Mouse (Mus musculus) gastrocnemius, postnatal 14 days (tissue): ENCODE results near the gene Tssc4. TPM values are rescaled to one million over a fixed set of nuclear protein-coding genes. Genes with fewer than 3 reads are reported as not detected.

Experiments used
- DNase-seq: peaks from one replicate; pipeline ENCODE4 v3.0.0; 2021; ENCODE audit warnings: mixed read lengths
- intact Hi-C: fragments of 180-260 bp; cut with DNase I; formaldehyde crosslinking; loops from one replicate; pipeline ENCODE4 v1.15.1; 2025; ENCODE audit warnings: low total_unique reads
- long read RNA-seq, 2 experiments: library from polyadenylated mRNA; stranded (forward); transcript quantifications; one replicate each; pipeline ENCODE4 v2.0.0; 2021
- total RNA-seq, 2 experiments: library from RNA; stranded (reverse); gene quantifications; 2 replicates each; pipeline ENCODE4 v1.2.3; 2021

Tssc4 gene
- total RNA-seq: 10 to 100 TPM in 1 of 2 experiments, 1 to 10 TPM in 1; 9.8 to 12.2 TPM
- long read RNA-seq, experiment 1, transcript Tssc4-206 (3 exons, 1,364 nt): major isoform, 5 of 15 reads
- long read RNA-seq, experiment 1, transcript Tssc4-201 (3 exons, 1,519 nt): major isoform, 5 of 15 reads
- long read RNA-seq, experiment 1, partial matches to known transcripts: 0 of 15 reads
- long read RNA-seq, experiment 1, other reads (novel, unspliced or antisense): 0 of 15 reads
- long read RNA-seq, experiment 2, transcript Tssc4-207 (1 exons, 1,735 nt): major isoform, 6 of 15 reads
- long read RNA-seq, experiment 2, partial matches to known transcripts: 0 of 15 reads
- long read RNA-seq, experiment 2, other reads (novel, unspliced or antisense): 0 of 15 reads

DNA sequence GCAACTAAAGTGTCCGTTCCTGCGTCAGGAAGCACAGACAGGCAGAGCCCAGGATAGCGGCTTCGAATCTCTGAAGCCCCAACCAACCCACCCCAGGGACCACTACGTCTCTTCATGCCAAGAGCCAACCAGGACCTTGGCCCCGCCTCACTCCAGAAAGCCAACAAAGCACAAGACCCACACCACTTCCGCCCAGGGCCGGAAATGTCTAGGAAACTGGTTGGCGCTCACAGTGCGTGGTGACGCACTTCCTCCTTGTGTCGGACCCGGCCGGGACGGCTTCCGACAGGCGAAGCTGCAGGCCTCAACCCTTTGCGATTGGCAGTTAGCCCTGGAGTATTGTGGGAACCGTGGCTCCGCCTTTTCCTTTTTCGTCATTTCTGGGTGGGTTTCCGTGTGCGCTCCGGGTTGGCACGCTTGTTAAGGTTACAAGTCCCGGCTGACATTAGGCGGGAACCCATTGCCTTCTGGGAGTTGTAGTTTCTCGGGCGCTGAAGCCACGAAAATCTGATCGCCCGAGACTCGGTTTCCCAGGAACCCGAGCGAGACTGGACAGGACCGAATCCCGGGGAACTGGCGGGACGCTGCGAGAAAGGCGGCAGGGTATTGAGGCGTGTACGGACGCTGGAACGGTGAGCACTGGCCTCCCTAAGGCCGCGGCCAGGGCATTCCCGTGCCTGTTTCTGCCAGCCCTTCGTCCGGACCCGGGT, at the start of gene Tssc4:
Tssc4 (plus strand) TSS at position 368 of the 710 bp plus-strand sequence.
- intact Hi-C loops: no loop called here

DNA sequence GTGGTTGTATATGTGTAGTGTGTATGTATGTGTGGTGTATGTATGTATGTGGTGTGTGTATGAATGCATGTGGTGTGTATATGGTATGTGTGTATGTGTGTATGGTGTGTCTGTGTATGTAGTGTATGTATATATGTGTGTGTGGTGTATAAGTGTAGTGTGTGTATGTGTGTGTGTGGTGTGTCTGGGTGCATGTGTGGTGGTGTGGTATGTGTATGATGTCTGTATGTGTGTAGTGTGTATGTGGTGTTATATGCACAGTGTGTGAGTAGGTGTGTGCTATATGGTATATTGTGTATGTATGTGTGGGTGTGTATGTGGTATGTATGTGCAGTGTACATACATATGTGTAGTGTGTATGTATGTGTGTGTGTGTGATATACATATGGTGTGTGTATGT, 49.0 kb upstream of the Tssc4 start:
- no peak for DNase-seq
- intact Hi-C loops: no loop called here

More for the DNA sequence above, at the start of gene Tssc4:
- DNase-seq: peak; percentile 98

- DNase-seq: no peak
- intact Hi-C loops: no loop called here
Observed at GRCm38 (mm10) chr7:143020764-143021163, 48.3 kb upstream of the Tssc4 start.

DNA sequence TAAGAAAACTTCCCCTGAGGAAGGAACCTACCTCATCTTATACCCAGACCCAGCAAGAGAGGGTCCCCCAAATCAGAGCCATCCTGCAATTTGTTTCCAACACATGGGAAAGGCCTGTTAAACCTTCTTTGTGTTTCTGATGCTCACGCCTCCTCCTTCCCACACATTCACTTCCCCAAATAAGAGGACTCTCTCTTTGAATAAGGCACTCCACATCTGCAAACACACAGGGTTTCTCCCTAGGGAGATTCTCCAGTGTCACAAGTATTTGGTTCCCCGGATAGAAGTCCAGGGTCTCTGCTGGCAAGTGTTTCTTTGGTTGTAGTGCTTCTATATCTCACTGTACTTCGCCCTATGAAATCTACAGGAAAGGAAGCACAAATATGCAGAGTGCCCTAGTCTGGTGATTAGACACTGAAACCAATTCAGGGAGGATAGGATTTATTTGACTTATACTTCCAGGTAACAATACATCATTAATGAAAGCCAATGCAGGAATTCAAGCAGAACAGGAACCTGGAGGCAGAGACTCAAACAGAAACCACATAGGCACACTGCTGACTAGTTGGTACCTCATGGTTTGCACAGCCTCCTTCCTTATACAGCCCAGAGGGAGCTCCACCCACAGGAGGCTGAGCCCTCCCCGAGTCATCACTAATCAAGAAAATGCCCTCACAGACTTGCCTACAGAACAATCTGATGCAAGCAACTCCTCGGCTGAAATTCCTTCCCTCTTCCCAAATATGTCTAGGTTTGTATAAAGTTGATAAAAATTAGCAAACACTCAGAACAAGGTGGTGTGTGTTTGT, 47.5 kb upstream of the Tssc4 start:
- no peak for DNase-seq
- intact Hi-C loops: no loop called here

DNA sequence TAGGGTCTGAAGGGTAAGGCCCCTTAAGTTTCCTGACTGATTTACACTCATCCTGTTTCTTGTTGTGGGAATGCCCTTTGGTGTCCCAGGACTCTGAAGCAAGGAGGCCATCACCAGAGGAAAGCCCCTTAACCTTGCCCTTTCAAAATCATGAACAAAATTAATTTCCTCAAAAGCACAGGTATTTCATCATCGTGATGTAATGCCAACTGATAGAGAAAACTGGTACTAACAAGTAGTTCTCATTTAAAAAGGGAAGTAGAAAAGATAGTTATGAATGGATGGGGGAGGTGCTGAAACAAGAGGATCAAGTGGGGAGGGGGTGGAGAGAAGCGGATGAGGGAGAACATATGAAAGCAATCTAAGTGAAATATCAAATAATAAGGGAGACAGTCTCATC, 45.5 kb upstream of the Tssc4 start:
- intact Hi-C loops: no loop called here
- no peak for DNase-seq

DNA sequence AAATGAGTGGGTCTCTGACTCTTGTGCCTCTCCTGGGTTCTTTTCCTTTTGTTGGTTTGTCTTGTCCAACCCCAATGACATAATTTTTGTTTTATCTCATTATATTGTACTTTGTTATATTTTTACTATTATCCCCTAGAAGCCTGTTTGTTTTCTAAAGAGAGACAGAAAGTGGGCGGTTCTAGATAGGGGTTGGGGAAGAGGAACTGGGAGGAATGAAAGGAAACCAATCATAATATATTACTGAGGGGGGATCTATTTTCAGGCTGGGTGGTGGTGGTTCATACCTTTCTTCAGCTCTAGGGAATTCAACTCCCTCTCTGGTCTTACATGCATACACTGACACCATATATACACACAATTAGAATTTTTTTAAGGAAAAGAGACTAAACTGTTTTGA, 44.8 kb upstream of the Tssc4 start:
- intact Hi-C loops: no loop called here
- DNase-seq: no peak

- DNase-seq: no peak
- intact Hi-C loops: no loop called here
Observed at GRCm38 (mm10) chr7:143025496-143025895, 43.6 kb upstream of the Tssc4 start.

GRCm38 (mm10) chr7:143027196-143027595, 41.9 kb upstream of the Tssc4 start:
- no peak for DNase-seq
- intact Hi-C loops: no loop called here

DNA sequence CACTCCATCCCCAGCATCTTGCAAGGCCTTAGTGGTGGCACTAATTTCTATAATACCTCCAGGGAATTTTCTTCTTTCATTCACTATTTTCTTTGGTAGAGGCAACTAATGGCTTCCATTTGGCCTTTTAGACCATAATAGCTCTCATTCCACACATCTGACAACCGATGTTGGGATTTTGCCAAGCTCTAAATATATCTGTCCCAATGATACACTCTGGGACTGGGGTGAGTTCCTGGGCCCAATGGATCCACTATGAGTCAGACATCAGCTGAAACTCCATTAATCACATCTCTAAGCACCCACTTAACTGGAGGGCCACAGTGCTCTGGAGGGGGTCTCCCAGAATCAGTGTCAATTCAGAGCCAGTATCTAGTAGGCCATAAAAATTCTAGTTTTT, 37.2 kb upstream of the Tssc4 start:
- DNase-seq: no peak

DNA sequence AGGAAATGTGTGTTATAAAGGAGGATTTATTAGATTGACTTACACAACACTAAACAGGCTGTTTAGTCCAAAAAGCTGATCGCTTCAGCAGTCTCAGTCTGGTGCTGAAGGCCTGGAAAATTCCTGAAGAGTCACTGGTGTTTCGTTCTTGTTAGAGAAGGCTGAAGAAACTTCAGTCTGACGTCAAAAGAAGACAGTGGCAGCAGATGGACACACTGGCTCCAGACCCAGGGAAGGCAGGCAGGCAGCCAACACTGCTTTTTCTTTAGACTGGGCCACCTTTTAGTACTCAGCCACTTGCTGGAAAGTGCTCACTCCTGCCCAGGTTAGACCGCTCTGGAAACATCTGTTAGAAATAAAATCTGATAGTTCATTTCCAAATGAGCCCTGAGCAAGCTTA, 35.5 kb upstream of the Tssc4 start:
- intact Hi-C loops: no loop called here
- no peak for DNase-seq

More for the DNA sequence above, 37.2 kb upstream of the Tssc4 start:
- intact Hi-C loops: no loop called here

DNA sequence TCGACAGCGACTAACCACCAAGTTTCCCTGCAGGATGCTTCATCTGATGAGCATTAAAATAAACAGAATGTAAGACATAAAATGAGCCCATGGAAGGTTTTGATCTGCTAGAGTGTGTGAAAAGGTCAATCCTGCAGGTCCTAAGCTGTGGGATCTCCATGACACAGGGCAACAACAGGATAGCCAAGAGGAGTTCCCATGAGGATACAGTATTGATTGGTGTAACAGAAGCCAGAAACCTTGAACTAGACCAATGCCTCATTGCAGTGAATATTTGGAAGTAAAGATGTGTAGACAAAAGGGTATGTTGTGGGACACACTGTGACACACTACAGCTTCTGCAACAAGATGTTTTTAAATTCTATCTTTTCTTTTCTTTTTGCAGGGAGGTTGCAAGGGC, 34.9 kb upstream of the Tssc4 start:
- DNase-seq: no peak
- intact Hi-C loops: no loop called here

DNA sequence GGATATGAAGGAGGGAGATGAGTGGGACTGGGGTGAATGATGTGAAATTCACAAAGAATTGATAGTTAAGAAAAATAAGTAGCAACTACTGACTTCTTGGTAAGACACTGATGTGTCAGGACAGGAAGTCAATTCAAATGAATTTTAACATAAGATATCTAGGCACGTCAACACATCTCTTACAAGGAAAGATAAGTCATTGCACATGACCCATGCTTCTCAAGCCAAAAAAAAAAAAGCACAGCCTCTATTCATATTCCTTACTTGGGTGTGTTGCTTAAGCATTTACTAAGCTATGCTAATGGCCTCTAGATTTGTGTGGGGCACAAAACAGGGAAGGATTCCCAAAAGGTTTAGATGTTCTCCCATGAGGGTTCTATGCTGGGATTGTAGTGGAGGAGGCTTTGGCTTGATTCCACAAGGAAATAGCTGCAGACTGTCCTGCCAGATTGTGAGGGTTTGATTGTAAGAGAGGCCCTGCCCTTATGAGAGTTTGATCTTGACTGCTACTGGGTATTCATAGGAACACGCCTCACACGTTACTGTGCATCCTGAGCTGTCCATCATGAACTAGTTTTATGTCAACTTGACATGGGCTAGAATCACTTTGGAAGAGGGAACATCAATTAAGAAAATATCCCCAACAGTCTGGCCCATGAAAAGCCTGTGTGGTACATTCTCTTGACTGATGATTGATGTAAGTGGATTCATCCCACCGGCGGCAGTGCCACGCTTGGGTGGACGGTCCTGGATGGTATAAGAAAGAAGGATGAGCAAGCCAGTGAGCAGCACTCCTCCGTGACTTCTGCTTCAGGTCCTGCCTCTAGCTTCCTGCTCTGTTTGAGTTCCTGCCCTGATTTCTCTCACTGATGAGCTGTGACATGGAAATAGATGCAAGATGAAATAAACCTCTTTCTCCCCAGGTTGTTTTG, 34.3 kb upstream of the Tssc4 start:
- intact Hi-C loops: no loop called here

DNA sequence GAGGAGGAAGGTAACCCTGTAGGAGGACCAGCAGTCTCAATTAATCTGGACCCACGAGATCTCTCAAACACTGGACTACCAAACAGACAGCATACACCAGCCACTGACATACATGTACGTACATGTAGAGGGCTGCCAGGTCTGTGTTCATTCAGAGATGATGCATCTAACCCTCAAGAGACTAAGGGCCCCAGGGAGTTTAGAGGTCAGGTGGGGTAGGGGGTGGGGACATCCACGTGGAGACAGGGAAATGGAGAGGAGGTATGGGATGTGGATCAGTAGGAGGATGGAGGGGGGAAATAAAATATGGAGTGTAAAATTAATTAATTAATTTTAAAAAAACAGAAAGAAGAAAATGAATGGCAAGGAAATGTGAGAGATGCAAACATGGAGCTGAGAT, 32.3 kb upstream of the Tssc4 start:
- DNase-seq: no peak
- intact Hi-C loops: no loop called here

More for the DNA sequence above, 34.3 kb upstream of the Tssc4 start:
- no peak for DNase-seq

- intact Hi-C loops: no loop called here
- no peak for DNase-seq
Observed at GRCm38 (mm10) chr7:143037306-143037705, 31.7 kb upstream of the Tssc4 start.

DNA sequence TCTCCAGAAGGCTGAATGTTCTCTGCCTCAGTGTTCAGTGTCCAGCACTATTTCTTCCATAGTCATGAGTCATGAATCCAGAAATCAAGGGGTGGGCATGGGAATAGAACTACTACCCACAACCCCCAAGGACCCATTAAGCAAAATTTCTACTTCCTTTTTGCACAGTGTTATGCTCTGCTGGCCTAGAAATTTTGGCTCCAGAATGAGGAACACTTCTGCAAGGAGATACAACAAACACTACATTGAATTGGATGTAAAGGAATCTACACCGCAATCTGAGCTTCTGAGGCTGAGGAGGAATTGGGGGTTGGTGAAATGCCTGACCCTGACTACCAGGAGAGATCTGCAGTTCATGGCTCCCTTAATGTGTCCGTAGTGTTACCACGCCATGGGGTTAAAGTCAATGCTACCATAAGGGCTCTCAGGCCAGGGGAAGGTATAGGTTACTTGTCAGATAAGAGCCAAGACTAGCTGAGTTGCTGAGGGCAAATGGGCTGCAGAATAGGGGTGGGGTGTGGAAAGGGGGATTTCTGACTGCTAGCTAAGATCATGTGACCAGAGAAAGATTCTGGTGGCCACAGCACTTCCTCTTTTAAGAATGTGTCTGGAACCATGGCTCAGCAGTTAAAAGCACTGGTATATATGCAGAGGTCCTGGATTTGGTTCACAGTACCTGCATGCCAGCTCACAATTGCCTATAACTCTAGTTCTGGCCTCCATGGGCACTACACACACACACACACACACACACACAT, 30.7 kb upstream of the Tssc4 start:
- intact Hi-C loops: no loop called here

DNA sequence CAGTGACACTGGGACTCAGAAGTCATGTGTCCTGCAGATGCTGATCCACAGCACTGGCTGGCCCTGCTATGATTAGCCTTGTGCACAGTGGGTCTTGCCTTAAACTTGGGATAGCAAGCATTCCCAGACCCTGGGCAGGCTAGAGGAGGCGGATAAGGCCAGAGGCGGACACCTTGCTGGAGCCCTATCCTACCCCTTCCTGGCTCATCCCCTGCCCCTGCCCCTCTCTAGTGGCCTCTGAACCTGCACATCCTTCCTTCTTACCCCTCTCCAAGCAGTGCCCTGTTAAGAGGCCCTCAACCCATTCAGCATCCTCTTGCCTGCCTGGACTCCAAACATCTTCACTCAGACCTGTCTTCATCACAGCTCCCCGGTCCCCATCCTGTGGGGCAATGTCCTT, 28.5 kb upstream of the Tssc4 start:
- intact Hi-C loops: no loop called here
- no peak for DNase-seq

More for the DNA sequence above, 30.7 kb upstream of the Tssc4 start:
- DNase-seq: no peak

GRCm38 (mm10) chr7:143041138-143041822, 27.8 kb upstream of the Tssc4 start:
- DNase-seq: no peak
- intact Hi-C loops: no loop called here

GRCm38 (mm10) chr7:143042089-143042488, 27.0 kb upstream of the Tssc4 start:
- peak; percentile 58 for DNase-seq
- intact Hi-C loops: no loop called here
